Mouse (Mus musculus): Measurements from ENCODE around the gene Camsap2. TPM values are rescaled to one million over a fixed set of nuclear protein-coding genes. Genes with fewer than 3 reads are reported as not detected.
A peak's percentile ranks its signal among the peaks of the same experiment; 100 is the strongest.

Camsap2 gene
- total and polyA plus RNA-seq, 3 experiments = 7.6 to 38.3 (median 10.7) TPM

- Histone ChIP-seq H3K4me3 (ENCODE audit: control insufficient read depth in 1 of 2, insufficient read depth in 1 of 2, low read depth in 2 of 2, low read length in 2 of 2) (no peak overlapping the region), H3K79me2 (ENCODE audit: control insufficient read depth, insufficient read depth, low read length, poor library complexity) (no peaks in the 10 kb centered on the region), H3K27me3 (ENCODE audit: control insufficient read depth in 1 of 2, insufficient read depth in 2 of 2, low read length in 2 of 2) (no peaks in the 10 kb centered on the region; a peak in 1 of 4 replicates), H3K9ac (ENCODE audit: control insufficient read depth, low read depth, low read length, poor library complexity, severe bottlenecking) (no peak overlapping the region), H3K9me3 (replicated peaks; ENCODE audit: insufficient read depth, low read length) (no peaks in the 10 kb centered on the region), H3K4me1 (ENCODE audit: control insufficient read depth in 1 of 2, insufficient read depth in 2 of 2, low read length in 2 of 2) (0 out of 4 replicates have a peak, but pooled peaks cover 0 to 2% of the 10 kb centered on the region in 2 experiments), H3K27ac (ENCODE audit: control insufficient read depth, low read depth, low read length) (no peak overlapping the region), H3K36me3 (ENCODE audit: control insufficient read depth in 1 of 2, insufficient read depth in 2 of 2, low read length in 2 of 2) (no peaks in the 10 kb centered on the region)
- DNase-seq (ENCODE audit: low read depth, low spot score) = no peak
- TF ChIP-seq RCOR1 (IDR thresholded peaks at IDR 0.05; ENCODE audit: low read depth, low read length) (peak; percentile 16; the same call in 1 of the 2 replicates), BHLHE40 (IDR thresholded peaks at IDR 0.05; ENCODE audit: borderline replicate concordance, low read depth, low read length) (no peak), NELFE (IDR thresholded peaks at IDR 0.05; ENCODE audit: low read depth, low read length) (no peak), JUND (IDR thresholded peaks at IDR 0.05; ENCODE audit: low read depth, low read length) (no peak), POLR2AphosphoS5 (IDR thresholded peaks at IDR 0.05; ENCODE audit: borderline replicate concordance, low read depth, low read length) (no peak), USF2 (IDR thresholded peaks at IDR 0.05; ENCODE audit: borderline replicate concordance in 1 of 2, insufficient read depth in 1 of 2, low read depth in 1 of 2, low read length in 2 of 2) (no peak)
Observed at GRCm38 (mm10) chr1:136381169-136381568, 35.3 kb upstream of the Camsap2 start.

DNA sequence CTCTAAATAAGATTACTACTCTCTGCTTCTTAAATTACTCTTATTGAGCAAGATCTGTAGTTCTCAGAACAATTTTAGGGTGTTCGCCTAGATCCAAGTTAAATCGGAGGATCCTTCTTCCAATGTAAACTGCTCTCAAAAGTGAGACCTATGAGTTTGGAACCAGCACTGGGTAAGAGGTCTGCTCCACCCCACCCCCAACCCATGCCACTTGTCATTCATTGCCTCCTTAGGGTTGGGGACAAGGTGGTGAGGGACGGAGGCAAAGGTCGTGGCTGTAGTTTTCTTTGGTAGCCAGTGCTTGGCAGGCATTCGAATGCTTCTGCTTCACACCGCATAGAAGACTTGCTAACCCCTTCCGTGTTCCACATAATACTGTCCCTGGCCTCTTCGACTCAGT, 34.7 kb upstream of the Camsap2 start:
- TF ChIP-seq ETS1 (IDR thresholded peaks at IDR 0.05; ENCODE audit: low read depth, low read length) (no peak), UBTF (IDR thresholded peaks at IDR 0.05; ENCODE audit: borderline replicate concordance, insufficient read depth, low read depth, low read length) (no peak), MYB (IDR thresholded peaks at IDR 0.05; ENCODE audit: low read depth, low read length) (no peak), ELF1 (IDR thresholded peaks at IDR 0.05; ENCODE audit: low read depth, low read length) (no peak), POLR2AphosphoS2 (IDR thresholded peaks at IDR 0.05; ENCODE audit: low read length) (no peak), E2F4 (IDR thresholded peaks at IDR 0.05; ENCODE audit: borderline replicate concordance, low read depth, low read length) (no peak), ZC3H11A (IDR thresholded peaks at IDR 0.05; ENCODE audit: low read depth, low read length) (no peak), MAFK (IDR thresholded peaks at IDR 0.05; ENCODE audit: borderline replicate concordance, low read depth, low read length) (no peak), USF1 (IDR thresholded peaks at IDR 0.05; ENCODE audit: low read depth, low read length) (no peak), CTCF (IDR thresholded peaks at IDR 0.05 in 2 of 3, conservative IDR thresholded peaks at IDR 0.05 in 1 of 3; ENCODE audit: control insufficient read depth in 1 of 3, insufficient read depth in 1 of 3, low read depth in 2 of 3, low read length in 3 of 3, poor library complexity in 1 of 3, severe bottlenecking in 1 of 3) (no peak), POLR2AphosphoS5 (IDR thresholded peaks at IDR 0.05; ENCODE audit: borderline replicate concordance, low read depth, low read length) (no peak), CHD2 (IDR thresholded peaks at IDR 0.05; ENCODE audit: low read length) (no peak), EP300 (IDR thresholded peaks at IDR 0.05; ENCODE audit: low read depth in 1 of 2, low read length in 2 of 2) (no peak), NELFE (IDR thresholded peaks at IDR 0.05; ENCODE audit: low read depth, low read length) (no peak), MAZ (IDR thresholded peaks at IDR 0.05; ENCODE audit: low read depth, low read length) (no peak)
- Histone ChIP-seq H3K27me3 (ENCODE audit: control insufficient read depth in 1 of 2, insufficient read depth in 2 of 2, low read length in 2 of 2) (no peaks in the 10 kb centered on the region; a peak in 1 of 4 replicates), H3K4me1 (ENCODE audit: control insufficient read depth in 1 of 2, insufficient read depth in 2 of 2, low read length in 2 of 2) (0 out of 4 replicates have a peak, but pooled peaks cover 0 to 2% of the 10 kb centered on the region in 2 experiments), H3K4me3 (ENCODE audit: control insufficient read depth in 1 of 2, insufficient read depth in 1 of 2, low read depth in 2 of 2, low read length in 2 of 2) (no peak overlapping the region), H3K36me3 (ENCODE audit: control insufficient read depth in 1 of 2, insufficient read depth in 2 of 2, low read length in 2 of 2) (no peaks in the 10 kb centered on the region), H3K79me2 (ENCODE audit: control insufficient read depth, insufficient read depth, low read length, poor library complexity) (no peaks in the 10 kb centered on the region), H3K9me3 (replicated peaks; ENCODE audit: insufficient read depth, low read length) (no peaks in the 10 kb centered on the region), H3K9ac (ENCODE audit: control insufficient read depth, low read depth, low read length, poor library complexity, severe bottlenecking) (no peak overlapping the region), H3K27ac (ENCODE audit: control insufficient read depth, low read depth, low read length) (no peak overlapping the region)
- DNase-seq (ENCODE audit: low read depth, low spot score) = no peak

Measured in MEL (cell line).